Mouse (Mus musculus) CH12.LX (cell line): Measurements from ENCODE around the gene P4hb. TPM values are rescaled to one million over a fixed set of nuclear protein-coding genes. Genes with fewer than 3 reads are reported as not detected.

ENCODE experiments used
- DNase-seq: peaks from one replicate; pipeline ENCODE4 v3.0.0-alpha.2; 2013; ENCODE audit errors: extremely low read depth
- H3K27ac ChIP-seq: 2 replicates; pipeline ENCODE4 v1.5.1; 2012; ENCODE audit warnings: low read depth, mild to moderate bottlenecking, control low read depth, moderate library complexity; ENCODE audit not compliant: insufficient read depth
- H3K27me3 ChIP-seq: replicated peaks from 2 replicates; pipeline ENCODE3; 2012; ENCODE audit warnings: inconsistent platforms
- H3K36me3 ChIP-seq, 2 experiments: replicated peaks in 1 of 2; 2 replicates each; pipeline versions ENCODE3 to v1.6.1; 2012; ENCODE audit warnings: inconsistent platforms in 1 of 2, low read length in 1 of 2, mild to moderate bottlenecking in 1 of 2, mixed read lengths in 1 of 2, moderate library complexity in 1 of 2; ENCODE audit not compliant: control insufficient read depth in 1 of 2, insufficient read depth in 1 of 2
- H3K4me1 ChIP-seq, 2 experiments: 2 replicates each; pipeline ENCODE4 v1.6.1; 2012; ENCODE audit warnings: inconsistent platforms in 1 of 2, moderate library complexity in 1 of 2; ENCODE audit not compliant: insufficient read depth in 2 of 2, control insufficient read depth in 1 of 2
- H3K4me2 ChIP-seq: 2 replicates; pipeline ENCODE4 v1.6.1; 2012; ENCODE audit warnings: low read depth, mild to moderate bottlenecking, control low read depth; ENCODE audit not compliant: poor library complexity, insufficient read depth, severe bottlenecking
- H3K4me3 ChIP-seq, 3 experiments: fragments of 150-350 bp in 1 of 3; sonication (generic) in 1 of 3; replicated peaks in 1 of 3; 2 replicates each; pipeline versions ENCODE3 to v1.5.1; 2011 to 2012; ENCODE audit warnings: low read depth in 2 of 3, low read length in 2 of 3, mild to moderate bottlenecking in 2 of 3, moderate library complexity in 2 of 3, control low read depth in 1 of 3, improper control_type of control experiment in 1 of 3, inconsistent platforms in 1 of 3, mixed read lengths in 1 of 3; ENCODE audit not compliant: poor library complexity in 1 of 3
- H3K79me2 ChIP-seq: replicated peaks from 2 replicates; pipeline ENCODE4 v1.6.1; 2012; ENCODE audit warnings: mild to moderate bottlenecking, moderate library complexity; ENCODE audit not compliant: control insufficient read depth, poor library complexity, insufficient read depth, severe bottlenecking; ENCODE audit errors: extremely low read depth
- H3K9ac ChIP-seq: 2 replicates; pipeline ENCODE4 v1.6.1; 2012; ENCODE audit warnings: low read depth, mild to moderate bottlenecking, control low read depth, moderate library complexity; ENCODE audit not compliant: insufficient read depth
- H3K9me3 ChIP-seq: replicated peaks from 2 replicates; pipeline ENCODE3; 2012; ENCODE audit warnings: low read length, inconsistent platforms, mixed read lengths
- CHD1 ChIP-seq: IDR thresholded peaks from 2 replicates; pipeline ENCODE4 v1.6.1; 2012; ENCODE audit warnings: low read depth, low read length, improper control_type of control experiment, inconsistent platforms
- CTCF ChIP-seq, 2 experiments: IDR thresholded peaks in 1 of 2; conservative IDR thresholded peaks in 1 of 2; 2 replicates each; pipeline ENCODE4 v1.5.1; 2011 to 2012; ENCODE audit warnings: low read depth in 2 of 2, low read length in 2 of 2, improper control_type of control experiment in 1 of 2, inconsistent platforms in 1 of 2, mild to moderate bottlenecking in 1 of 2, moderate library complexity in 1 of 2
- E2F4 ChIP-seq: IDR thresholded peaks from 2 replicates; pipeline ENCODE4 v1.6.1; 2011; ENCODE audit warnings: low read depth, low read length, improper control_type of control experiment; ENCODE audit not compliant: insufficient replicate concordance
- EP300 ChIP-seq: IDR thresholded peaks from 2 replicates; pipeline ENCODE4 v1.6.1; 2011; ENCODE audit warnings: low read length, improper control_type of control experiment
- ETS1 ChIP-seq: conservative IDR thresholded peaks from 2 replicates; pipeline ENCODE4 v1.6.1; 2012; ENCODE audit warnings: low read depth, mild to moderate bottlenecking, inconsistent platforms, low read length, improper control_type of control experiment, moderate library complexity
- GABPA ChIP-seq: IDR thresholded peaks from 2 replicates; pipeline ENCODE4 v1.6.1; 2012; ENCODE audit warnings: low read depth, low read length, improper control_type of control experiment, inconsistent platforms; ENCODE audit not compliant: insufficient replicate concordance
- HCFC1 ChIP-seq: IDR thresholded peaks from 2 replicates; pipeline ENCODE4 v1.6.1; 2012; ENCODE audit warnings: low read depth, mild to moderate bottlenecking, inconsistent platforms, low read length, improper control_type of control experiment
- IRF4 ChIP-seq: IDR thresholded peaks from 2 replicates; pipeline ENCODE4 v1.6.1; 2014; ENCODE audit warnings: low read depth, mild to moderate bottlenecking, inconsistent platforms, low read length, improper control_type of control experiment
- JUND ChIP-seq: conservative IDR thresholded peaks from 2 replicates; pipeline ENCODE4 v1.6.1; 2011; ENCODE audit warnings: low read depth, low read length, improper control_type of control experiment
- KAT2A ChIP-seq: IDR thresholded peaks from 2 replicates; pipeline ENCODE4 v1.6.1; 2012; ENCODE audit warnings: low read length, improper control_type of control experiment, inconsistent platforms; ENCODE audit not compliant: insufficient replicate concordance
- MAFK ChIP-seq: IDR thresholded peaks from 2 replicates; pipeline ENCODE4 v1.6.1; 2011; ENCODE audit warnings: low read length, improper control_type of control experiment; ENCODE audit not compliant: insufficient replicate concordance
- MAX ChIP-seq: IDR thresholded peaks from 2 replicates; pipeline ENCODE4 v1.6.1; 2011; ENCODE audit warnings: low read length, improper control_type of control experiment
- MAZ ChIP-seq: IDR thresholded peaks from 2 replicates; pipeline ENCODE4 v1.6.1; 2012; ENCODE audit warnings: low read depth, mild to moderate bottlenecking, inconsistent platforms, low read length, improper control_type of control experiment, moderate library complexity
- MEF2A ChIP-seq: IDR thresholded peaks from 2 replicates; pipeline ENCODE4 v1.6.1; 2014; ENCODE audit warnings: low read depth, mild to moderate bottlenecking, inconsistent platforms, low read length, improper control_type of control experiment, borderline replicate concordance
- MYC ChIP-seq: IDR thresholded peaks from 2 replicates; pipeline ENCODE4 v1.6.1; 2011; ENCODE audit warnings: low read depth, mild to moderate bottlenecking, improper control_type of control experiment, low read length
- NELFE ChIP-seq: IDR thresholded peaks from 2 replicates; pipeline ENCODE4 v1.6.1; 2011; ENCODE audit warnings: low read depth, low read length, improper control_type of control experiment
- NRF1 ChIP-seq: IDR thresholded peaks from 2 replicates; pipeline ENCODE4 v1.6.1; 2014; ENCODE audit warnings: low read depth, mild to moderate bottlenecking, inconsistent platforms, low read length, improper control_type of control experiment, moderate library complexity
- POLR2AphosphoS2 ChIP-seq: IDR thresholded peaks from 2 replicates; pipeline ENCODE4 v1.6.1; 2011; ENCODE audit warnings: low read depth, low read length, improper control_type of control experiment
- RAD21 ChIP-seq: IDR thresholded peaks from 2 replicates; pipeline ENCODE4 v1.6.1; 2011; ENCODE audit warnings: low read depth, mild to moderate bottlenecking, low read length, improper control_type of control experiment, moderate library complexity
- RCOR1 ChIP-seq: conservative IDR thresholded peaks from 2 replicates; pipeline ENCODE4 v1.6.1; 2012; ENCODE audit warnings: low read depth, mild to moderate bottlenecking, inconsistent platforms, low read length, improper control_type of control experiment
- SIN3A ChIP-seq: IDR thresholded peaks from 2 replicates; pipeline ENCODE4 v1.6.1; 2012; ENCODE audit warnings: low read length, improper control_type of control experiment, inconsistent platforms
- SMC3 ChIP-seq: IDR thresholded peaks from 2 replicates; pipeline ENCODE4 v1.6.1; 2011; ENCODE audit warnings: low read depth, low read length, improper control_type of control experiment
- TBP ChIP-seq: conservative IDR thresholded peaks from 2 replicates; pipeline ENCODE4 v1.6.1; 2011; ENCODE audit warnings: low read depth, low read length, improper control_type of control experiment
- TCF12 ChIP-seq: IDR thresholded peaks from 2 replicates; pipeline ENCODE4 v1.6.1; 2014; ENCODE audit warnings: low read depth, mild to moderate bottlenecking, inconsistent platforms, low read length, improper control_type of control experiment
- UBTF ChIP-seq: IDR thresholded peaks from 2 replicates; pipeline ENCODE4 v1.6.1; 2012; ENCODE audit warnings: low read depth, mild to moderate bottlenecking, inconsistent platforms, low read length, improper control_type of control experiment, moderate library complexity
- USF1 ChIP-seq: IDR thresholded peaks from 2 replicates; pipeline ENCODE4 v1.6.1; 2014; ENCODE audit warnings: low read depth, mild to moderate bottlenecking, inconsistent platforms, low read length, improper control_type of control experiment
- ZC3H11A ChIP-seq: IDR thresholded peaks from 2 replicates; pipeline ENCODE4 v1.6.1; 2012; ENCODE audit warnings: low read depth, mild to moderate bottlenecking, inconsistent platforms, low read length, improper control_type of control experiment
- ZKSCAN1 ChIP-seq: IDR thresholded peaks from 2 replicates; pipeline ENCODE4 v1.6.1; 2012; ENCODE audit warnings: low read depth, inconsistent platforms, low read length, improper control_type of control experiment, borderline replicate concordance
- ZMIZ1 ChIP-seq: IDR thresholded peaks from 2 replicates; pipeline ENCODE4 v1.6.1; 2012; ENCODE audit warnings: low read depth, mild to moderate bottlenecking, inconsistent platforms, low read length, improper control_type of control experiment
- ZNF384 ChIP-seq: IDR thresholded peaks from 2 replicates; pipeline ENCODE4 v1.6.1; 2012; ENCODE audit warnings: low read depth, low read length, improper control_type of control experiment, inconsistent platforms
- dilution Hi-C: fragments of 300-500 bp; cut with MboI; formaldehyde crosslinking; loops from 2 replicates; pipeline ENCODE4 v1.14.3; 2020; ENCODE audit warnings: low sequenced_read_pairs; ENCODE audit not compliant: extremely low pct_unique_long_range_greater_than_20kb, extremely low pct_ligation_motif_present
- in situ Hi-C: fragments of 300-500 bp; cut with MboI; formaldehyde crosslinking; loops from 3 replicates; pipeline ENCODE4 v1.14.3; 2019; ENCODE audit warnings: low sequenced_read_pairs, low pct_ligation_motif_present, low pct_unique_long_range_greater_than_20kb, mixed read lengths
- polyA plus RNA-seq: library from polyadenylated mRNA; unstranded; fragments of >175 nt; gene quantifications from 2 replicates; pipeline ENCODE4 v1.2.1, GENCODE M21; 2012; ENCODE audit warnings: low read depth; ENCODE audit not compliant: insufficient read length
- total RNA-seq, 2 experiments: library from RNA; depleted of rRNA; stranded (reverse); fragments of 300-350 nt in 1 of 2; fragments of >200 nt in 1 of 2; gene quantifications; 2 replicates each; pipeline ENCODE4 v1.2.3; 2012 to 2014

P4hb gene
- total and polyA plus RNA-seq, 3 experiments = 486 to 644 (median 531) TPM

DNA sequence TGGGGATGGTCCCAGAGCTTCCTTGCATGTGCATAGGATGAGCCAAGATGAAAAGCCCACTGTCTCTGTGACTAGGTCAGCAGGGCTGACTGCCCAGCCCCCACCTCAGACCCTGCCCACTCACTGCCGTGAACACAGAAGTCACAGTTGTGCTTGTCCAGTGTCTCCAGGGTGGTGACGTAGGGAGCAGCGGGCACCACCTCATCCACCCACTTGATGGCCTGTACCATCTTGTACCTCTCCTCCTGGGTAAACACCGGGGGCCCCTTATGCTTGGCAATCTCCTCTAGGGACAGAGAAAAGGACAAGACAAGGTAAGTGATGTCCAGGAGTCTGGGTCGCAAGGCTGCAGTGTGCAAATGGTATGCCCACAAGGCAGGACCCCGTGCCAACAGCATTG, 42.1 kb upstream of the P4hb start:
- Histone ChIP-seq H3K79me2 (peaks cover 22% of the 10 kb centered on the region), H3K4me1 (peaks cover 8 to 36% of the 10 kb centered on the region in 2 experiments), H3K27me3 (no peaks in the 10 kb centered on the region), H3K36me3 (peaks cover 65 to 80% of the 10 kb centered on the region in 2 experiments), H3K9ac (no peak overlapping the region), H3K9me3 (no peaks in the 10 kb centered on the region), H3K4me2 (no peak overlapping the region), H3K4me3 (no peak overlapping the region), H3K27ac (no peak overlapping the region)
- TF ChIP-seq CHD1 (no peak), RAD21 (no peak), TBP (no peak), E2F4 (no peak), MYC (no peak), NELFE (no peak), SMC3 (no peak), MAFK (no peak), HCFC1 (no peak), ZKSCAN1 (no peak), SIN3A (no peak), MEF2A (no peak), ZNF384 (no peak), MAX (no peak), TCF12 (no peak), JUND (no peak), KAT2A (no peak), IRF4 (no peak), NRF1 (no peak)
- in situ Hi-C loops = no loop called here
- dilution Hi-C loops = no loop called here
- DNase-seq = no peak

DNA sequence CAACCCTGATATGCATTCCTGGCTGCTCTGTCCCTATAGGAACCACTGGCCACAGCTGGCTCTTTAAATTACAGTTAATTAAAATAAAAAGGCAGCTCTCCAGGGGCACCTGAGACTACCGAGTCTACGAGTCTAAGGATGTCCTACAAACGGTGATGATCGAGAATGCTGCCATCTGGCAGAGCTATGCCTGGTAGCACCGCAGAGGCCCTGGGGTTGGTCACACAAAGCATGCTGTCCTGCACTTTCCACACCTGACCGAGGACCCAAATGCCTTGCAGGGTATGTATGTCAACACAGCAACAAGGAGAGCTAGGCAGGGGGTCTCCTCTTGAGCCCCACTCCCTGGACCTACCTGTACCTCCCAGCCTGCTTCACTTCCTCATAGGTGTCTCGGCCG, 40.9 kb upstream of the P4hb start:
- Histone ChIP-seq H3K4me2 (no peak overlapping the region), H3K9ac (no peak overlapping the region), H3K4me3 (no peak overlapping the region), H3K4me1 (peaks cover 8 to 39% of the 10 kb centered on the region in 2 experiments), H3K36me3 (peaks cover 62 to 79% of the 10 kb centered on the region in 2 experiments), H3K27me3 (no peaks in the 10 kb centered on the region), H3K27ac (no peak overlapping the region), H3K79me2 (peaks cover 22% of the 10 kb centered on the region), H3K9me3 (no peaks in the 10 kb centered on the region)
- no peak for TF ChIP-seq ETS1
- TF ChIP-seq ZMIZ1 = no peak
- TF ChIP-seq ZNF384 = no peak
- no peak for TF ChIP-seq SIN3A
- TF ChIP-seq MAZ = no peak
- TF ChIP-seq EP300 = no peak
- no peak for TF ChIP-seq RAD21
- no peak for TF ChIP-seq CHD1
- no peak for TF ChIP-seq MAFK
- TF ChIP-seq CTCF (conservative IDR thresholded peaks at IDR 0.05 in 1 of 2, IDR thresholded peaks at IDR 0.05 in 1 of 2; ENCODE audit: low read depth in 2 of 2, low read length in 2 of 2) = no peak
- no peak for TF ChIP-seq RCOR1
- TF ChIP-seq SMC3 = no peak
- TF ChIP-seq ZC3H11A = no peak
- no peak for TF ChIP-seq MAX
- TF ChIP-seq USF1 = no peak
- no peak for TF ChIP-seq IRF4
- no peak for TF ChIP-seq POLR2AphosphoS2
- no peak for TF ChIP-seq GABPA
- no peak for TF ChIP-seq E2F4
- no peak for TF ChIP-seq UBTF
- dilution Hi-C loops (no loop called here), in situ Hi-C loops (no loop called here)
- no peak for DNase-seq
